Mouse (Mus musculus): ENCODE measurements around the gene Qk. TPM values are rescaled to one million over a fixed set of nuclear protein-coding genes. Genes with fewer than 3 reads are reported as not detected.

The Qk gene
- polyA plus RNA-seq, 1 experiment from 2014 or later = 52.5 TPM

DNA sequence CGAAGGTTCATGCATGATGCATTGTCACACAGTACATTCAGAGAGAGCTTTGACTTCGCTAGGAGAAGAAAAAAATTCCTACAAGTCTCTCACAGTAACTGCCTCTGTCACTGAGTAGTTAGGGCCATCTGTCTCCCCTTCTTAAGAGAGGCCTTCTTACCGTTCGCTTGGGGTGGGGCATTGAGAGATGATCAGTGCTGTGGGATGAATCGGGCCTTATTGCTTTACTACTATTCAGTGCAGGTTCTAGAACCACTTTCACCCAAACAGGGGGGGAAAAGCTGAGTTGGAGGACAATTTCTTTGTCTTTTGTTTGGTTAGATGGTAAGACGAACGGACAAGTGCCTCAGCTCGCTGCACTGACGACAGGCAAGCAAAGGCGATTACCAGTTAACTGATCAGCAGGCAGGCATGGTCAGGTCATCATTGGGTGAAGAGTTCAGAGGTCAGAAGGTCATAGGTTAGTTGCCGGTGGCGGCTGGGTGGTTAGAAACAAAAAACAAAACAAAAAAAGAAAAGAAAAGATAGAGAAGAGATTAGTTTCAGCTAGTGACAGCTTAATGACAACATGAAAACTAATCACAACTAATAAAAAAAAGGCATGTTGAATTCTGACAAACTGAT, 110.4 kb downstream of the Qk start:
- Histone ChIP-seq H3K9ac (no peak overlapping the region), H3K4me2 (no peak overlapping the region), H3K36me3 (peaks cover 17% of the 10 kb centered on the region), H3K9me3 (no peaks in the 10 kb centered on the region), H3K27me3 (no peaks in the 10 kb centered on the region), H3K4me1 (replicated peaks) (peaks cover 4% of the 10 kb centered on the region; the same call in 1 of the 2 replicates), H3K27ac (peak overlapping the region; percentile 30; the same call in 1 of the 2 replicates), H3K4me3 (no peak overlapping the region)
- WGBS = 10% methylated on average over 12 of the region's 12 CpGs
- no peak for ATAC-seq (ENCODE audit: low FRiP score)

DNA sequence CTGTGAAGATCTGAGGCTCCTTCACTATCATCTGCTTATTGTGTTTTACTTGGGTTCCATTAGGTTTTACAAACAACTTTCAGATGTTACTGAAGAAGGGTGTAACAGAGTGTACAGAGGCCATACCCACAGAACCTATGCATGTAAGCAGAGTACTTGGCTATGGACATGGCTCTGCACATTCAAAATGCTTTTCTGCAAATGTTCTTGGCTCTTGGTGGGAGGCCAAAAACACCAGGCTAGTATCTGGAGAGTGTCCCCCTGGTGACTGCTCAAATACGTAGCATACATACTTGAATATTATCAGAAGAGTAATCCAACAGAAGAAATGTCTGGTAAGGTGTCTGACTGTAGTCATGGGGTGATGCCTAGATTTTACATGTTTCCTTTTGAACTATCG, 121.0 kb downstream of the Qk start:
- Histone ChIP-seq H3K27ac (no peak overlapping the region), H3K4me2 (no peak overlapping the region), H3K36me3 (no peaks in the 10 kb centered on the region), H3K9me3 (no peaks in the 10 kb centered on the region), H3K9ac (no peak overlapping the region), H3K4me3 (no peak overlapping the region), H3K4me1 (replicated peaks) (no peaks in the 10 kb centered on the region), H3K27me3 (no peaks in the 10 kb centered on the region)
- no peak for ATAC-seq (ENCODE audit: low FRiP score)
- WGBS = 87% methylated on average over 2 of the region's 2 CpGs

DNA sequence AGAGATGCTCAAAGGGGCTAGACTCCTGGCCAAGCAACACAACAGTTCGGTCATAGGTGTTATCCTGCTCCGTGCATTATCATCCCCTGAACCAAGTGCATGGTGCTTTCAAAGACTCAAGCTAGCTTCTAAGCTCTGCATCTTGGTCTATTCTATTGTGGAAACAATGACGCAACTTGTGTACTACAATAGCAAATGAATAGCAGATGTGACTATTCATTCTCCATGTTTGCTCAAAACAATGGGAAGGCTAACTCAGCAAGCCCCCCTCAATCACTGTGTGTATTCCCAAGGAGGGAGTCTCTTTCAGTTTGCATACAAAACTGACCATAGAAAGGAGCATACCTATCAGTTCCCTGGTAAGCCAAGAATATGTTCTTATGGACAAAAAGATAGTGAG, 121.4 kb downstream of the Qk start:
- no peak overlapping the region for H3K4me3 ChIP-seq
- H3K4me1 ChIP-seq (replicated peaks) = no peaks in the 10 kb centered on the region
- no peaks in the 10 kb centered on the region for H3K36me3 ChIP-seq
- no peak overlapping the region for H3K27ac ChIP-seq
- no peaks in the 10 kb centered on the region for H3K9me3 ChIP-seq
- H3K9ac ChIP-seq = no peak overlapping the region
- H3K4me2 ChIP-seq = no peak overlapping the region
- no peak for ATAC-seq (ENCODE audit: low FRiP score)
- no peaks in the 10 kb centered on the region for H3K27me3 ChIP-seq
- WGBS = 89% methylated on average over 3 of the region's 3 CpGs

DNA sequence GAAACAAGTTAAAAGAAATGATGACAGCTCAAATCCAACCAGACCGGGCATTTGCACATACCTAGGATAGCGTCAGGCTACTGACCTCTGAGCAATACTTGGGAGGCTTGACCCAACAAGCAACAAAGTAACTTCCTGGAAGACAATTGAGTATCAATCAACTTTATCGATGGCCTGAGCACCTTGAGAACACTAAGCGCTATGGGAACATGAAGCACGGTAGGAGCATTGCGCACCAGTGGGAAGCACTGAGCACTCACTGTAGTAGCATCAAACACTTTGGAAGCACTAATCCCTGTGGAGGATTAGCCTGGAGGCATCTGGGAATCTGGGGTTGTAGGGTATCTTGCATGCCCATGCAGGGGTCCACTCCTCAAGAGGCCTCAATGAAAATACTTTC, 124.0 kb downstream of the Qk start:
- ATAC-seq (ENCODE audit: low FRiP score) = no peak
- WGBS = 97% methylated on average over 6 of the region's 6 CpGs
- H3K27ac ChIP-seq = no peak overlapping the region
- no peak overlapping the region for H3K4me2 ChIP-seq
- peaks cover 2% of the 10 kb centered on the region; the same call in 1 of the 2 replicates for H3K9me3 ChIP-seq
- 0 out of 2 replicates have a peak, but pooled peaks cover 3% of the 10 kb centered on the region for H3K36me3 ChIP-seq
- no peak overlapping the region for H3K9ac ChIP-seq
- H3K27me3 ChIP-seq = no peaks in the 10 kb centered on the region
- H3K4me1 ChIP-seq (replicated peaks) = no peaks in the 10 kb centered on the region
- H3K4me3 ChIP-seq = no peak overlapping the region

DNA sequence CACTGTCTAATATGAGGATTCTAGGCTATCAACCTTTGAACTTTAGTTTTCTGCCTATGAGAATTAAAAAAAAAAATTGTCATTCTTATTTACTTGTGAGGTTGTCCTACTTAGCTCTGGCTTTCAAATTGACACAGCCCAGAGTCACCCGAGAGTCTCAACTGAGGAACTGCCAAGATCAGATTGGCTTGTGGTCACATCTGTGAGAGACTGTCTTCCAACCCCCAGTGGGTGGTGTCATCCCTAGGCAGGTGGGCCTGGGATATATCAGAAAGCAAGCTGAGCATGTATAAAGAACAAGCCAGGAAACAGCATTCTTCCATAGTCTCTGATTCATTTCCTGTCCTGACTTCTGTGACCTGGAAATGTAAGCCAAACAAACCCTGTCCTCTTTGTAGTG, 128.8 kb downstream of the Qk start:
- Histone ChIP-seq H3K36me3 (0 out of 2 replicates have a peak, but pooled peaks cover 3% of the 10 kb centered on the region), H3K27ac (no peak overlapping the region), H3K4me2 (no peak overlapping the region), H3K9ac (no peak overlapping the region), H3K4me1 (replicated peaks) (peaks cover 23% of the 10 kb centered on the region), H3K9me3 (peaks cover 2% of the 10 kb centered on the region; the same call in 1 of the 2 replicates), H3K4me3 (no peak overlapping the region), H3K27me3 (no peaks in the 10 kb centered on the region)
- WGBS = 77% methylated on average over 1 of the region's 1 CpGs
- ATAC-seq (ENCODE audit: low FRiP score) = no peak

DNA sequence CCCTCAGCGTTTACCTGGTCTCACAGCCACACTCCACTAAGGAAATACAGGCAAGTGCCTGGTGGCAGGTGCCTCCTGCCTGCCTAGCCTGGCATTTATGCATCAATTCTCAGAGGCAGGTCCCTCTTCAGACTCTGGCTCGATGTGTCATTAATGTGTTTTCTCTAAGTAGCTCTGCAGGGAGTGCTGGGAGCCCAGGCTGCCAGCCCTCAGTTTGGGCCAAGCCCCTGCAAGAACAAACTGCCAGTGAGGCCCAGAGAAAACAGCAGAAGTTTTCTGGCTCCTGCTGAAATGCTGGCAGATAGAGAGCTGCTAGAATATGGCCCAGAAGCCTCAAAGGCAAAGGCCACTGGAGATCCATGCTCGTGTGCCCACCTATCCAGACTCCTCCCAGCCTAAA, 131.2 kb downstream of the Qk start:
- 47% methylated on average over 3 of the region's 3 CpGs for WGBS
- peaks cover 2% of the 10 kb centered on the region; the same call in 1 of the 2 replicates for H3K9me3 ChIP-seq
- H3K27ac ChIP-seq = peak overlapping the region; percentile 67
- H3K9ac ChIP-seq = no peak overlapping the region
- H3K4me1 ChIP-seq (replicated peaks) = peaks cover 23% of the 10 kb centered on the region
- no peak for ATAC-seq (ENCODE audit: low FRiP score)
- 0 out of 2 replicates have a peak, but pooled peaks cover 3% of the 10 kb centered on the region for H3K36me3 ChIP-seq
- no peak overlapping the region for H3K4me3 ChIP-seq
- no peaks in the 10 kb centered on the region for H3K27me3 ChIP-seq
- H3K4me2 ChIP-seq = no peak overlapping the region

DNA sequence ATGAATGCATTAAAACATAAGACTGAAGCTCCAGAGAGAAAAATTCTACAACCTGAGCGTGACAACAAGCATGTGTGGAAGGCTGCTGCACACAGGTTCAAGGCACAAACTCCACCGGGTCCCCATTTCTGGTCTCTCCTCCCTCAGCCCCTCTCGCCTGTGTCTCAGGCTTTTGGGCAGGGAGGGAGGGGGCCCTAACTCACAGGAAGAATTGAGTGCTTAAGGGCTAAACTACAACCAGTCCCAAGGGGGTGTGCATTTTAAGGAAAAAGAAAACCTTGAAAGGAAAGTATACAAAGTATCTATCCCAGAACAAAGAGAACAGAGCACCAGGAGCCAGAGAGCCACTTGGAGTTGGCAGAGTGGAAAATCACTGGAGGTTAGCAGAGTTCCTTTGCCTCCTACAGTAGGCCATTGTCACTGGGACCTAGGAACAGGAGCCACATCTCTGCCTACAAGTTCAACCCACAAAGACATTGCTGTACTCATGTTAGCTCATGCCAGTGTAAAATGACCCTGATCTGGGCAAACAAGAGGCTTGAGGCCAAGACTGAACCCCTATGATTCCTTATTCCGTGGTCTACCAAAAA, 132.1 kb downstream of the Qk start:
- H3K27ac ChIP-seq = peak overlapping the region; percentile 60
- ATAC-seq (ENCODE audit: low FRiP score) = no peak
- no peak overlapping the region for H3K4me2 ChIP-seq
- no peak overlapping the region for H3K9ac ChIP-seq
- H3K36me3 ChIP-seq = no peaks in the 10 kb centered on the region
- peaks cover 23% of the 10 kb centered on the region for H3K4me1 ChIP-seq (replicated peaks)
- no peak overlapping the region for H3K4me3 ChIP-seq
- H3K27me3 ChIP-seq = no peaks in the 10 kb centered on the region
- 69% methylated on average over 4 of the region's 4 CpGs for WGBS
- H3K9me3 ChIP-seq = no peaks in the 10 kb centered on the region; the same call in 1 of the 2 replicates

DNA sequence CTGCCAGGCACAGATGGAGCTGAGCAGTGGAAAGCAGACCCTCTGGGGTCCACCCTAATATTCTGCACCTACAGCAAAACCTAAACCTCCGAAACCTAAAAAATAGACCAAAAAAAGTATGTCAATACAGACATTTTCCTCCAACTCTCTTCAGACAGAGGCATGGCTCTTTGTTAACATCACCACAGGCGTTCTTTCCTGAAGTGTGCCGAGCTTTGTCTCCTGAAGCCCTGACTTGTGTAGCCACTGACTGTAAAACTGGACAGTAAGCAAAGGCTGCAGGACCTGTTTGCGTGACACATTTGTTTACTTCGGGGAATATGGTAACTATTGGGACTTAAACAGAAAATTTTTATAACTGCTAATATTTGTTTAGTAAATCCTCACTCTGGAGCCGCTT, 137.9 kb downstream of the Qk start:
- H3K27ac ChIP-seq = no peak overlapping the region; the same call in 1 of the 2 replicates
- H3K36me3 ChIP-seq = no peaks in the 10 kb centered on the region
- no peaks in the 10 kb centered on the region for H3K27me3 ChIP-seq
- no peak overlapping the region for H3K9ac ChIP-seq
- H3K4me3 ChIP-seq = no peak overlapping the region
- no peaks in the 10 kb centered on the region for H3K9me3 ChIP-seq
- WGBS = 71% methylated on average over 6 of the region's 6 CpGs
- no peak for ATAC-seq (ENCODE audit: low FRiP score)
- no peak overlapping the region for H3K4me2 ChIP-seq
- H3K4me1 ChIP-seq (replicated peaks) = peaks cover 14% of the 10 kb centered on the region; the same call in 1 of the 2 replicates

DNA sequence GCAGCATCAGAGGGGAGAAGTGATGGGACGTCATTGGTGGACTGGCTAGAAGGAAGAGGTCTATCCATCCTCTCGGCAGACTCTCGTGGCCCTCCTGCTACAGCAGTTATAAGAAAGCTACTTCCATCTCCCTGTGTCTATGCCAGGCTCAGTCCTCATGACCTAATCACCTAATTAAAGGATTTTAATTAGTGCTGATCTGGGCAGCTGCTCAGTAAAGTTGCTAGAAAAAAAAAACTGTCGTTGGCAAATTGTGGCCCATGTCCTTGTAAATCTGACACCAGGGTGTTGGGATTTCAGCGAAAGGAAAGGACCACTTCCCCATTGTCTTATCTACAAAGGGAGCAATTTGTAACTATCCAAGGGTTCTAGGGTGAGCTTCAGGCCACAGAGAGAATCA, 142.6 kb downstream of the Qk start:
- Histone ChIP-seq H3K27me3 (no peaks in the 10 kb centered on the region), H3K9me3 (no peaks in the 10 kb centered on the region), H3K4me1 (replicated peaks) (0 out of 2 replicates have a peak, but pooled peaks cover 7% of the 10 kb centered on the region), H3K4me2 (no peak overlapping the region), H3K9ac (no peak overlapping the region), H3K4me3 (no peak overlapping the region), H3K27ac (no peak overlapping the region), H3K36me3 (no peaks in the 10 kb centered on the region)
- WGBS = 49% methylated on average over 5 of the region's 5 CpGs
- ATAC-seq (ENCODE audit: low FRiP score) = no peak

DNA sequence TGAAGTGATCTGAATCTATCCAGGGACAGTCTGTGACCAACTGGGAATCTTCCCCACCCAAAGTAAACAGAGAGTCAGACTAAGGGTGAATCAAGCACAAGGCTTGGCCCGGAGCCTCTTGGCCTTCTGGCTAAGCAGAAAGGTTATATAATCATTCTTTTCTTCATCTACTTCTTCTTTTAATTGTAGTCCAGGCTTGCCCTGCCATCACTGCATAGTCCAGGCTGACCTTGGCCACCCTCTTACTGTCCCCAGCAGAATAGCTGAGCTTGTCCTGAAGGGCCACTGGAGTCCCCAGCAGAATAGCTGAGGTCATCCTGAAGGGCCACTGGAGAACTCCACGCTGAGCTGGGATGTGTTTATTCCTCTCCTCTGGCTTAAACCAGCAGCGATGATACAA, 158.4 kb downstream of the Qk start:
- peaks cover under 1% of the 10 kb centered on the region; the same call in 1 of the 2 replicates for H3K9me3 ChIP-seq
- no peaks in the 10 kb centered on the region for H3K36me3 ChIP-seq
- no peaks in the 10 kb centered on the region for H3K4me1 ChIP-seq (replicated peaks)
- H3K4me3 ChIP-seq = no peak overlapping the region
- WGBS = 91% methylated on average over 3 of the region's 3 CpGs
- H3K27me3 ChIP-seq = no peaks in the 10 kb centered on the region
- H3K4me2 ChIP-seq = no peak overlapping the region
- ATAC-seq (ENCODE audit: low FRiP score) = no peak
- H3K27ac ChIP-seq = no peak overlapping the region
- H3K9ac ChIP-seq = no peak overlapping the region

DNA sequence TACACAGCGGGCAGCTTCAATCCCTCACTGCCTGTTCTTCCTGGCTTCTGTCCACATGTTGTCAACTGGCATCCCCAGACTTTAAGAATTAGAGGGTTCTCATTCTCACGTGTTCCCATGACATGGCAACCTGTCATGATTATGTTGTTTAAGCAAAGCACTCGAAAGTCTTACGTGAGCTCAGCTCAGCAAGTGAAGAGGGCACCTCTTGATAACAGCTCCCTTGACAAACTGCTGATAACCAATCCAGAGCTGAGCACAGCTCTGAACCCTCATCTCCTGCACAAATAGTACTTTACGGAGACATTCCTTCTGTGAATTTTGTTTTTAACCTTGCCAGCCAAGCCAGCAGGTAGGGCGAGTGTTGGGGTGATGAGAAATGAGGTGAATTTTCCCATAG, 159.2 kb downstream of the Qk start:
- Histone ChIP-seq H3K4me1 (replicated peaks) (no peaks in the 10 kb centered on the region), H3K9me3 (peaks cover 3% of the 10 kb centered on the region; the same call in 1 of the 2 replicates), H3K9ac (no peak overlapping the region), H3K27ac (no peak overlapping the region), H3K27me3 (no peaks in the 10 kb centered on the region), H3K4me3 (no peak overlapping the region), H3K4me2 (no peak overlapping the region), H3K36me3 (no peaks in the 10 kb centered on the region)
- ATAC-seq (ENCODE audit: low FRiP score) = no peak
- WGBS = 90% methylated on average over 6 of the region's 6 CpGs

DNA sequence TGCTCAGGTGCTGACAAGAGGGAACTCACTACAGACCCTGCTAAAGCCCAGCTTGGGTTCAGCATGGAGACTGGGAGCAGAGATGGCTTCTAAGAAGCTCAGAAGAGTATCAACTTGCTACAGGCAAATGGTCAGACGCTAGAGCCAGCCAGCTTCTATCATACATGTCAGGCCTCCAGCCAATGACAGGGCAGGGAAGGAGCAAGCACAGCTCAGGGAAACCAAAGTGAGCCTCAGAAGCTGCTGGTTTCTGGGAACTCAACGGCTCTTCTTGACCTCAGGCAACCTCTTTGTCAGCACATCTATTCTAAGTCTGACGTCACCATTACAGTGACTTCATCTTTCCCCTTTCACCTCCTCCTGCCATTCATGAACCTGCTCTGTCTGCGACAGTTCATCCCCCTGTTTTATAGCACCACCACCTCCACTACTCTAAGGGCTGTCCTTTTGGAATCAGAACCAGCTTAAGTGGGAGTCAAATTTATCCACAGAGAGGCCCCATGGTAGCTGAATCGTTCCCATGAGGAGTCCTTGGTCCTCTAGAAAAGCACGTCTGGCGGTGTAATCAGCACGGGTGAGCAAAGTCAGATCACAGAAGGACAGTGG, 166.7 kb downstream of the Qk start:
- ATAC-seq (ENCODE audit: low FRiP score) = no peak

More for the DNA sequence above, 166.7 kb downstream of the Qk start:
- Histone ChIP-seq H3K4me3 (no peak overlapping the region), H3K4me2 (no peak overlapping the region), H3K27ac (no peak overlapping the region), H3K36me3 (no peaks in the 10 kb centered on the region), H3K9ac (no peak overlapping the region), H3K27me3 (no peaks in the 10 kb centered on the region), H3K4me1 (replicated peaks) (peaks cover 10% of the 10 kb centered on the region), H3K9me3 (peaks cover 3% of the 10 kb centered on the region; the same call in 1 of the 2 replicates)
- WGBS = 52% methylated on average over 8 of the region's 8 CpGs

All from hindbrain, embryonic 13.5 days (tissue).